Mouse (Mus musculus): ENCODE results near the gene Kif1a. TPM values are rescaled to one million over a fixed set of nuclear protein-coding genes. Genes with fewer than 3 reads are reported as not detected.

Gene Kif1a
- polyA plus RNA-seq, 1 experiment from 2014 or later, result 19.1 TPM

- H3K36me3 ChIP-seq, result no peaks in the 10 kb centered on the region
- H3K4me2 ChIP-seq, result no peak overlapping the region
- ATAC-seq (ENCODE audit: insufficient number of reproducible peaks, low FRiP score, low TSS enrichment, low read depth), result no peak
- H3K4me1 ChIP-seq, result peaks cover 14% of the 10 kb centered on the region
- no peaks in the 10 kb centered on the region for H3K27me3 ChIP-seq
- WGBS, result 48% methylated on average over 6 of the region's 6 CpGs
- no peak overlapping the region for H3K27ac ChIP-seq
- H3K9ac ChIP-seq, result no peak overlapping the region
- no peaks in the 10 kb centered on the region for H3K9me3 ChIP-seq
- H3K4me3 ChIP-seq, result no peak overlapping the region
Measured at GRCm38 (mm10) chr1:93085136-93085535, 16.6 kb downstream of the Kif1a start.

GRCm38 (mm10) chr1:93083420-93084285 is 18.1 kb downstream of the Kif1a start:
- Histone ChIP-seq H3K4me2 (no peak overlapping the region), H3K4me1 (peaks cover 20% of the 10 kb centered on the region), H3K27me3 (no peaks in the 10 kb centered on the region), H3K9me3 (no peaks in the 10 kb centered on the region), H3K27ac (0 out of 2 replicates have a peak overlapping the region, but pooled peaks have one; percentile 17), H3K9ac (no peak overlapping the region), H3K36me3 (no peaks in the 10 kb centered on the region), H3K4me3 (no peak overlapping the region)
- ATAC-seq (ENCODE audit: insufficient number of reproducible peaks, low FRiP score, low TSS enrichment, low read depth), result no peak
- WGBS, result 65% methylated on average over 12 of the region's 12 CpGs

GRCm38 (mm10) chr1:93082121-93082520 is 19.6 kb downstream of the Kif1a start:
- 91% methylated on average over 8 of the region's 8 CpGs for WGBS
- Histone ChIP-seq H3K27me3 (no peaks in the 10 kb centered on the region), H3K9ac (no peak overlapping the region), H3K4me2 (no peak overlapping the region), H3K4me3 (no peak overlapping the region), H3K9me3 (no peaks in the 10 kb centered on the region), H3K36me3 (no peaks in the 10 kb centered on the region; the same call in 1 of the 2 replicates), H3K27ac (no peak overlapping the region), H3K4me1 (peaks cover 20% of the 10 kb centered on the region)
- no peak for ATAC-seq (ENCODE audit: insufficient number of reproducible peaks, low FRiP score, low TSS enrichment, low read depth)

DNA sequence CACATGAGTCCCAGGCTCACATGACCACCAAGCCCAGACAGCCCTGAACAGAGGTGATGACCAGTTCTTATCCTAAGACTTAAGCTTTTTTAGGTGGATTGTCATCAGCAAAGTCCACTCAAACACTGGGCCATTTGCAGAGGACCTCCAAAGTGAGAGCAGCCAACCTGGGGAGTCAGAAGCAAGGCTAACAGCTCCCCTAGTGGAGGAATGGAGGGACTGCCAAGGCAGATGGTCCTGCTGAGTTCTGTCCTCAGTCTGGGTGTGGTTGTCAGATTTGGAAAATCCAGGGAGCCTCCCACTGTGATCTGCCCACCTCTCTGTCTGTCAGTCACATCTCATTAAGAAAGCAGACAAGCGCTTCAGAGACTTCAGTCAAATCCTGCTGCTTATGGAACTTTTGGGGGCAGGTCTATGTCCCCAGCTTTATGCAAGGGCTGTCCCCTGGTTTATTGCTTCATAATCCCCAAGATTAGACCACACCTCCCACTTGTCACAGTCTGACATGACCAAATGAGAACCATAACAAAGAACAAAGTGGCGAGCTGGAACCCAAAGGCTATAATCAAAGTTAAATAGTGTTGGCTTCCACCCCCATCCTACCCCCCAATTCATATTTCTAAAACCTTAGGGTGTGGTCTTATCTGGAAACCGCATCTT is 20.7 kb downstream of the Kif1a start:
- no peak overlapping the region for H3K4me3 ChIP-seq
- H3K9ac ChIP-seq, result no peak overlapping the region
- H3K4me1 ChIP-seq, result peaks cover 20% of the 10 kb centered on the region
- WGBS, result 71% methylated on average over 3 of the region's 3 CpGs
- no peak overlapping the region for H3K4me2 ChIP-seq
- no peaks in the 10 kb centered on the region; the same call in 1 of the 2 replicates for H3K36me3 ChIP-seq
- ATAC-seq (ENCODE audit: insufficient number of reproducible peaks, low FRiP score, low TSS enrichment, low read depth), result no peak
- no peaks in the 10 kb centered on the region for H3K27me3 ChIP-seq
- no peaks in the 10 kb centered on the region for H3K9me3 ChIP-seq
- no peak overlapping the region for H3K27ac ChIP-seq

DNA sequence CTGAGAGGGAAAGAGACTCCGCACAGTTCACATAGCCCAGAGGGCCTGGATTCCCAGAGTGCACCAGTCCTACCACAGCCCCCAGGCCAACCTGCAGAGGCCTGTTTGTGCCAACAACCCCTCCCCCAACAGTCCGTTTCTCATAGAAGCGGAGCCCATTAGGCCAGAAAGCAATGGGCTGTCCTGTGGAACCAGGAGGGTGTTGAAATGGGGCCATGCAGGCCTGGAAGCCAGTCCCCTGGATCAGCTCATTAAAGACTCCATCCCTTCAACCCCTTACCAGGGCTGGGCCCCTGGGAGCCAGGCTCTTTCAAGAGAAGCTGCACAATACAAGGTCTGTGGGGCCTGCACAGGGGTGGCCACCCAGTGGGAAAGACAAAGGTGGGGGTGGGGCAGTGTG is 22.1 kb downstream of the Kif1a start:
- Histone ChIP-seq H3K4me1 (peaks cover 10% of the 10 kb centered on the region; the same call in 1 of the 2 replicates), H3K9ac (no peak overlapping the region), H3K9me3 (no peaks in the 10 kb centered on the region), H3K4me3 (no peak overlapping the region), H3K27ac (no peak overlapping the region), H3K27me3 (no peaks in the 10 kb centered on the region), H3K36me3 (peaks cover 3% of the 10 kb centered on the region; the same call in 1 of the 2 replicates), H3K4me2 (no peak overlapping the region)
- WGBS, result 60% methylated on average over 3 of the region's 3 CpGs
- no peak for ATAC-seq (ENCODE audit: insufficient number of reproducible peaks, low FRiP score, low TSS enrichment, low read depth)

GRCm38 (mm10) chr1:93072279-93072865 is 29.4 kb downstream of the Kif1a start:
- 81% methylated on average over 2 of the region's 2 CpGs for WGBS
- H3K9me3 ChIP-seq, result no peaks in the 10 kb centered on the region
- peaks cover 3% of the 10 kb centered on the region; the same call in 1 of the 2 replicates for H3K36me3 ChIP-seq
- ATAC-seq (ENCODE audit: insufficient number of reproducible peaks, low FRiP score, low TSS enrichment, low read depth), result no peak
- no peak overlapping the region for H3K4me3 ChIP-seq
- H3K4me2 ChIP-seq, result no peak overlapping the region
- peaks cover 4% of the 10 kb centered on the region; the same call in 1 of the 2 replicates for H3K4me1 ChIP-seq
- no peak overlapping the region for H3K9ac ChIP-seq
- no peak overlapping the region for H3K27ac ChIP-seq
- no peaks in the 10 kb centered on the region for H3K27me3 ChIP-seq

- Histone ChIP-seq H3K4me2 (no peak overlapping the region), H3K9ac (no peak overlapping the region), H3K9me3 (no peaks in the 10 kb centered on the region), H3K4me3 (no peak overlapping the region), H3K36me3 (0 out of 2 replicates have a peak, but pooled peaks cover 3% of the 10 kb centered on the region), H3K27ac (0 out of 2 replicates have a peak overlapping the region, but pooled peaks have one; percentile 2), H3K4me1 (peaks cover 4% of the 10 kb centered on the region; the same call in 1 of the 2 replicates), H3K27me3 (no peaks in the 10 kb centered on the region)
- 55% methylated on average over 18 of the region's 18 CpGs for WGBS
- ATAC-seq (ENCODE audit: insufficient number of reproducible peaks, low FRiP score, low TSS enrichment, low read depth), result no peak
Measured at GRCm38 (mm10) chr1:93071487-93071971, 30.2 kb downstream of the Kif1a start.

- no peak for ATAC-seq (ENCODE audit: insufficient number of reproducible peaks, low FRiP score, low TSS enrichment, low read depth)
- Histone ChIP-seq H3K27me3 (no peaks in the 10 kb centered on the region), H3K4me3 (no peak overlapping the region), H3K4me1 (peaks cover 4% of the 10 kb centered on the region; the same call in 1 of the 2 replicates), H3K36me3 (peaks cover 3% of the 10 kb centered on the region; the same call in 1 of the 2 replicates), H3K4me2 (no peak overlapping the region), H3K9me3 (no peaks in the 10 kb centered on the region), H3K9ac (no peak overlapping the region), H3K27ac (no peak overlapping the region)
- WGBS, result 80% methylated on average over 5 of the region's 5 CpGs
Measured at GRCm38 (mm10) chr1:93070881-93071280, 30.9 kb downstream of the Kif1a start.

DNA sequence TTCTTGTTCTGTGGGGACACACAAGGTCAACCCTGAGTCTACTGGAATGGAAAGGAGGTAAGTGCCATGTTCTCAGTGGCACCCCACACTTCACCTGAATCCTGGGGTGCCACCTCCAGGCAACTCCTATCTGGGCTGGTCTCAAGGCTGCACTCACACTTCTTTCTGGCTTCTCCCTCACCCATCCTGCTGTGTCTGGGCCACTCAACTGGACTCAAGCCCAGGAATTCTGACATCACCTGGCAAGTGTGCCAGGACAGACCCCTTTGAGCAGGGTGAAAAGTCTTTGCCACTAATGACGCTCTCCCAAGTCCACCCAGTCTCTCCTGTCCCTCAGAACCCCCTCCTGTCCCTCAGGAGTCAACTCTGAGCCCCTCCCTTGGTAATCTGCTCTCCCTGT is 33.2 kb downstream of the Kif1a start:
- Histone ChIP-seq H3K9ac (no peak overlapping the region), H3K4me3 (no peak overlapping the region), H3K27ac (no peak overlapping the region), H3K9me3 (no peaks in the 10 kb centered on the region), H3K36me3 (no peaks in the 10 kb centered on the region; the same call in 1 of the 2 replicates), H3K27me3 (no peaks in the 10 kb centered on the region), H3K4me2 (no peak overlapping the region), H3K4me1 (peaks cover 12% of the 10 kb centered on the region; the same call in 1 of the 2 replicates)
- 76% methylated on average over 1 of the region's 1 CpGs for WGBS
- no peak; the same call in 1 of the 2 replicates for ATAC-seq (ENCODE audit: insufficient number of reproducible peaks, low FRiP score, low TSS enrichment, low read depth)

GRCm38 (mm10) chr1:93065654-93066053 is 36.1 kb downstream of the Kif1a start:
- no peak overlapping the region for H3K27ac ChIP-seq
- no peaks in the 10 kb centered on the region for H3K27me3 ChIP-seq
- H3K9me3 ChIP-seq, result no peaks in the 10 kb centered on the region
- ATAC-seq (ENCODE audit: insufficient number of reproducible peaks, low FRiP score, low TSS enrichment, low read depth), result no peak
- no peak overlapping the region for H3K4me3 ChIP-seq
- no peak overlapping the region for H3K4me2 ChIP-seq
- H3K9ac ChIP-seq, result no peak overlapping the region
- peaks cover 13% of the 10 kb centered on the region; the same call in 1 of the 2 replicates for H3K4me1 ChIP-seq
- H3K36me3 ChIP-seq, result no peaks in the 10 kb centered on the region; the same call in 1 of the 2 replicates
- 78% methylated on average over 6 of the region's 6 CpGs for WGBS

DNA sequence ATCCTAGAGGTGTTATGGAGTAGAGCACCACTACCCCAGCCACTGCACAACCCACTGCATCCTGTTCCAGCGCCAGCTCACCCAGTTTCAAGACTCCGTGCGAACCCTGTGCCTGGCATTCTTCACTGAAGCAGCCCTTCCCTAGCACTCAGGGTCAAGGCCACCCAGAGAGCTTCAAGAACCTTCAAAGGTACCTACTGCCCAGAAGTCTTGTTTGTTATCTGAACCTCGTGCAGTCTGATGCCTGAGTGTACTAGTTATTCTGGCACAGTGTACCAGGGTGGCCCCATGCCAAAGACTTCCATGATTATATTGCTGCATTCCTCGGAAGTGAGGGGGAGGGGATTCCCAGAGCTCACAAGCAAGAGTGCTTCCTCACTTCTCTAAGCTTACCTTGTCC is 38.1 kb downstream of the Kif1a start:
- Histone ChIP-seq H3K4me1 (peaks cover 13% of the 10 kb centered on the region; the same call in 1 of the 2 replicates), H3K27me3 (no peaks in the 10 kb centered on the region), H3K9me3 (no peaks in the 10 kb centered on the region), H3K4me3 (no peak overlapping the region), H3K9ac (no peak overlapping the region), H3K27ac (no peak overlapping the region), H3K36me3 (peaks cover under 1% of the 10 kb centered on the region; the same call in 1 of the 2 replicates), H3K4me2 (no peak overlapping the region)
- 41% methylated on average over 5 of the region's 5 CpGs for WGBS
- no peak for ATAC-seq (ENCODE audit: insufficient number of reproducible peaks, low FRiP score, low TSS enrichment, low read depth)

Data from limb, embryonic 15.5 days (tissue).